Mouse (Mus musculus) MEL (cell line): Measurements from ENCODE around the gene Olfr320.

Experiments
- CHD2 ChIP-seq: IDR thresholded peaks from 2 replicates; pipeline ENCODE4 v1.6.1; 2011; ENCODE audit warnings: low read length, improper control_type of control experiment
- CTCF ChIP-seq, 3 experiments: IDR thresholded peaks in 2 of 3; conservative IDR thresholded peaks in 1 of 3; 2 replicates each; pipeline ENCODE4 v1.5.1; 2011 to 2012; ENCODE audit warnings: low read length in 3 of 3, low read depth in 2 of 3, mild to moderate bottlenecking in 2 of 3, improper control_type of control experiment in 1 of 3, inconsistent platforms in 1 of 3, mixed read lengths in 1 of 3, moderate library complexity in 1 of 3; ENCODE audit not compliant: control insufficient read depth in 1 of 3, insufficient read depth in 1 of 3, poor library complexity in 1 of 3, severe bottlenecking in 1 of 3
- ELF1 ChIP-seq: IDR thresholded peaks from 2 replicates; pipeline ENCODE4 v1.6.1; 2014; ENCODE audit warnings: low read depth, mild to moderate bottlenecking, inconsistent platforms, low read length, improper control_type of control experiment, moderate library complexity
- GATA1 ChIP-seq: IDR thresholded peaks from 2 replicates; pipeline ENCODE4 v1.6.1; 2011; ENCODE audit warnings: low read depth, low read length, improper control_type of control experiment
- KAT2A ChIP-seq: conservative IDR thresholded peaks from 2 replicates; pipeline ENCODE4 v1.6.1; 2012; ENCODE audit warnings: low read depth, low read length, improper control_type of control experiment, inconsistent platforms
- MAX ChIP-seq: IDR thresholded peaks from 2 replicates; pipeline ENCODE4 v1.6.1; 2011; ENCODE audit warnings: low read length, improper control_type of control experiment
- POLR2A ChIP-seq, 2 experiments: IDR thresholded peaks; 2 replicates each; pipeline ENCODE4 v1.6.1; 2011 to 2012; ENCODE audit warnings: low read length in 2 of 2, mild to moderate bottlenecking in 2 of 2, control low read depth in 1 of 2, improper control_type of control experiment in 1 of 2, low read depth in 1 of 2, moderate library complexity in 1 of 2; ENCODE audit not compliant: control insufficient read depth in 1 of 2, insufficient read depth in 1 of 2, poor library complexity in 1 of 2
- TAL1 ChIP-seq: IDR thresholded peaks from 2 replicates; pipeline ENCODE4 v1.6.1; 2012; ENCODE audit warnings: mild to moderate bottlenecking, inconsistent platforms, low read length, moderate library complexity, mixed read lengths
- TBP ChIP-seq: IDR thresholded peaks from 2 replicates; pipeline ENCODE4 v1.8.0; 2011; ENCODE audit warnings: low read depth, low read length, improper control_type of control experiment
- TCF12 ChIP-seq: IDR thresholded peaks from 2 replicates; pipeline ENCODE4 v1.6.1; 2014; ENCODE audit warnings: low read depth, mild to moderate bottlenecking, inconsistent platforms, low read length, improper control_type of control experiment, moderate library complexity
- USF1 ChIP-seq: IDR thresholded peaks from 2 replicates; pipeline ENCODE4 v1.6.1; 2014; ENCODE audit warnings: low read depth, mild to moderate bottlenecking, inconsistent platforms, low read length, improper control_type of control experiment, moderate library complexity
- ZC3H11A ChIP-seq: IDR thresholded peaks from 2 replicates; pipeline ENCODE4 v1.6.1; 2012; ENCODE audit warnings: low read depth, mild to moderate bottlenecking, inconsistent platforms, low read length, improper control_type of control experiment

GRCm38 (mm10) chr11:58636376-58636977, 44.4 kb upstream of the Olfr320 start:
- TF ChIP-seq MAX (no peak), USF1 (no peak), KAT2A (no peak), CTCF (IDR thresholded peaks at IDR 0.05 in 2 of 3, conservative IDR thresholded peaks at IDR 0.05 in 1 of 3; ENCODE audit: control insufficient read depth in 1 of 3, insufficient read depth in 1 of 3, low read depth in 2 of 3, low read length in 3 of 3, poor library complexity in 1 of 3, severe bottlenecking in 1 of 3) (peak; percentile 37 to 55 (median 48); a peak in 5 of 6 replicates), TAL1 (no peak), CHD2 (no peak), TCF12 (no peak), POLR2A (IDR thresholded peaks at IDR 0.05; ENCODE audit: control insufficient read depth in 1 of 2, insufficient read depth in 1 of 2, low read depth in 1 of 2, low read length in 2 of 2, poor library complexity in 1 of 2) (no peak), TBP (no peak), ZC3H11A (no peak), GATA1 (no peak), ELF1 (no peak)
